Mouse (Mus musculus): ENCODE data around the gene Pold1. TPM values are rescaled to one million over a fixed set of nuclear protein-coding genes. Genes with fewer than 3 reads are reported as not detected.

The Pold1 gene
- polyA plus RNA-seq, 1 experiment from 2014 or later, result 47.8 TPM

GRCm38 (mm10) chr7:44543071-44543470 is 5.6 kb downstream of the Pold1 start:
- ATAC-seq (ENCODE audit: low read depth), result no peak
- H3K9me3 ChIP-seq (replicated peaks; ENCODE audit: control insufficient read depth, low read length), result no peaks in the 10 kb centered on the region
- H3K27ac ChIP-seq (ENCODE audit: low read length), result no peak overlapping the region
- H3K36me3 ChIP-seq (ENCODE audit: control insufficient read depth, insufficient read depth), result peaks cover 48% of the 10 kb centered on the region
- WGBS (ENCODE audit: insufficient replicate concordance), result 75% methylated on average over 12 of the region's 12 CpGs
- no peak overlapping the region for H3K4me2 ChIP-seq (ENCODE audit: low read depth, low read length)
- H3K27me3 ChIP-seq (ENCODE audit: control insufficient read depth, insufficient read depth, low read depth, low read length), result no peaks in the 10 kb centered on the region
- no peak overlapping the region for H3K9ac ChIP-seq (ENCODE audit: low read depth, low read length)
- H3K4me3 ChIP-seq (ENCODE audit: low read depth, low read length), result no peak overlapping the region
- H3K4me1 ChIP-seq (ENCODE audit: control insufficient read depth, low read depth, low read length), result peaks cover 13% of the 10 kb centered on the region

- Histone ChIP-seq H3K4me2 (ENCODE audit: low read depth, low read length) (no peak overlapping the region), H3K4me1 (ENCODE audit: control insufficient read depth, low read depth, low read length) (peaks cover 8% of the 10 kb centered on the region), H3K9me3 (replicated peaks; ENCODE audit: control insufficient read depth, low read length) (no peaks in the 10 kb centered on the region), H3K4me3 (ENCODE audit: low read depth, low read length) (no peak overlapping the region), H3K27ac (ENCODE audit: low read length) (no peak overlapping the region), H3K27me3 (ENCODE audit: control insufficient read depth, insufficient read depth, low read depth, low read length) (no peaks in the 10 kb centered on the region), H3K36me3 (ENCODE audit: control insufficient read depth, insufficient read depth) (peaks cover 53% of the 10 kb centered on the region), H3K9ac (ENCODE audit: low read depth, low read length) (no peak overlapping the region)
- no peak for ATAC-seq (ENCODE audit: low read depth)
- WGBS (ENCODE audit: insufficient replicate concordance), result 87% methylated on average over 11 of the region's 11 CpGs
These were observed 6.1 kb downstream of the Pold1 start for GRCm38 (mm10) chr7:44542555-44542954.

GRCm38 (mm10) chr7:44538756-44539624 is 9.7 kb downstream of the Pold1 start:
- Histone ChIP-seq H3K4me1 (ENCODE audit: control insufficient read depth, low read depth, low read length) (no peaks in the 10 kb centered on the region), H3K27ac (ENCODE audit: low read length) (no peak overlapping the region), H3K27me3 (ENCODE audit: control insufficient read depth, insufficient read depth, low read depth, low read length) (no peaks in the 10 kb centered on the region), H3K4me3 (ENCODE audit: low read depth, low read length) (no peak overlapping the region), H3K9ac (ENCODE audit: low read depth, low read length) (no peak overlapping the region), H3K4me2 (ENCODE audit: low read depth, low read length) (no peak overlapping the region), H3K36me3 (ENCODE audit: control insufficient read depth, insufficient read depth) (peaks cover 70% of the 10 kb centered on the region), H3K9me3 (replicated peaks; ENCODE audit: control insufficient read depth, low read length) (no peaks in the 10 kb centered on the region)
- ATAC-seq (ENCODE audit: low read depth), result no peak
- WGBS (ENCODE audit: insufficient replicate concordance), result 89% methylated on average over 41 of the region's 41 CpGs

GRCm38 (mm10) chr7:44537496-44537895 is 11.2 kb downstream of the Pold1 start:
- peaks cover 66% of the 10 kb centered on the region for H3K36me3 ChIP-seq (ENCODE audit: control insufficient read depth, insufficient read depth)
- WGBS (ENCODE audit: insufficient replicate concordance), result 88% methylated on average over 13 of the region's 13 CpGs
- no peak overlapping the region for H3K9ac ChIP-seq (ENCODE audit: low read depth, low read length)
- H3K4me1 ChIP-seq (ENCODE audit: control insufficient read depth, low read depth, low read length), result no peaks in the 10 kb centered on the region; the same call in 1 of the 2 replicates
- no peak overlapping the region for H3K27ac ChIP-seq (ENCODE audit: low read length)
- H3K4me3 ChIP-seq (ENCODE audit: low read depth, low read length), result no peak overlapping the region
- ATAC-seq (ENCODE audit: low read depth), result no peak
- no peak overlapping the region for H3K4me2 ChIP-seq (ENCODE audit: low read depth, low read length)
- H3K9me3 ChIP-seq (replicated peaks; ENCODE audit: control insufficient read depth, low read length), result no peaks in the 10 kb centered on the region
- no peaks in the 10 kb centered on the region for H3K27me3 ChIP-seq (ENCODE audit: control insufficient read depth, insufficient read depth, low read depth, low read length)

- WGBS (ENCODE audit: insufficient replicate concordance), result 80% methylated on average over 7 of the region's 7 CpGs
- Histone ChIP-seq H3K9ac (ENCODE audit: low read depth, low read length) (no peak overlapping the region), H3K27ac (ENCODE audit: low read length) (no peak overlapping the region), H3K9me3 (replicated peaks; ENCODE audit: control insufficient read depth, low read length) (no peaks in the 10 kb centered on the region), H3K4me1 (ENCODE audit: control insufficient read depth, low read depth, low read length) (no peaks in the 10 kb centered on the region; the same call in 1 of the 2 replicates), H3K4me3 (ENCODE audit: low read depth, low read length) (no peak overlapping the region), H3K4me2 (ENCODE audit: low read depth, low read length) (no peak overlapping the region), H3K36me3 (ENCODE audit: control insufficient read depth, insufficient read depth) (peaks cover 61% of the 10 kb centered on the region), H3K27me3 (ENCODE audit: control insufficient read depth, insufficient read depth, low read depth, low read length) (no peaks in the 10 kb centered on the region)
- ATAC-seq (ENCODE audit: low read depth), result no peak
These were observed 11.6 kb downstream of the Pold1 start for GRCm38 (mm10) chr7:44537009-44537408.

GRCm38 (mm10) chr7:44536590-44536968 is 12.1 kb downstream of the Pold1 start:
- Histone ChIP-seq H3K9me3 (replicated peaks; ENCODE audit: control insufficient read depth, low read length) (no peaks in the 10 kb centered on the region), H3K4me2 (ENCODE audit: low read depth, low read length) (no peak overlapping the region), H3K27ac (ENCODE audit: low read length) (no peak overlapping the region), H3K36me3 (ENCODE audit: control insufficient read depth, insufficient read depth) (peaks cover 57% of the 10 kb centered on the region), H3K4me1 (ENCODE audit: control insufficient read depth, low read depth, low read length) (no peaks in the 10 kb centered on the region; the same call in 1 of the 2 replicates), H3K27me3 (ENCODE audit: control insufficient read depth, insufficient read depth, low read depth, low read length) (no peaks in the 10 kb centered on the region), H3K4me3 (ENCODE audit: low read depth, low read length) (no peak overlapping the region), H3K9ac (ENCODE audit: low read depth, low read length) (no peak overlapping the region)
- no peak for ATAC-seq (ENCODE audit: low read depth)
- 79% methylated on average over 6 of the region's 6 CpGs for WGBS (ENCODE audit: insufficient replicate concordance)

GRCm38 (mm10) chr7:44535657-44536589 is 12.7 kb downstream of the Pold1 start:
- Histone ChIP-seq H3K9me3 (replicated peaks; ENCODE audit: control insufficient read depth, low read length) (no peaks in the 10 kb centered on the region), H3K4me3 (ENCODE audit: low read depth, low read length) (no peak overlapping the region), H3K36me3 (ENCODE audit: control insufficient read depth, insufficient read depth) (peaks cover 50% of the 10 kb centered on the region), H3K4me1 (ENCODE audit: control insufficient read depth, low read depth, low read length) (no peaks in the 10 kb centered on the region; the same call in 1 of the 2 replicates), H3K9ac (ENCODE audit: low read depth, low read length) (no peak overlapping the region), H3K4me2 (ENCODE audit: low read depth, low read length) (no peak overlapping the region), H3K27me3 (ENCODE audit: control insufficient read depth, insufficient read depth, low read depth, low read length) (no peaks in the 10 kb centered on the region), H3K27ac (ENCODE audit: low read length) (no peak overlapping the region)
- 89% methylated on average over 27 of the region's 27 CpGs for WGBS (ENCODE audit: insufficient replicate concordance)
- ATAC-seq (ENCODE audit: low read depth), result no peak

- Histone ChIP-seq H3K27me3 (ENCODE audit: control insufficient read depth, insufficient read depth, low read depth, low read length) (no peaks in the 10 kb centered on the region), H3K9me3 (replicated peaks; ENCODE audit: control insufficient read depth, low read length) (no peaks in the 10 kb centered on the region), H3K4me3 (ENCODE audit: low read depth, low read length) (no peak overlapping the region), H3K27ac (ENCODE audit: low read length) (no peak overlapping the region), H3K36me3 (ENCODE audit: control insufficient read depth, insufficient read depth) (peaks cover 39% of the 10 kb centered on the region), H3K9ac (ENCODE audit: low read depth, low read length) (no peak overlapping the region), H3K4me2 (ENCODE audit: low read depth, low read length) (no peak overlapping the region), H3K4me1 (ENCODE audit: control insufficient read depth, low read depth, low read length) (no peaks in the 10 kb centered on the region; the same call in 1 of the 2 replicates)
- WGBS (ENCODE audit: insufficient replicate concordance), result 85% methylated on average over 19 of the region's 19 CpGs
- no peak for ATAC-seq (ENCODE audit: low read depth)
These were observed 13.8 kb downstream of the Pold1 start for GRCm38 (mm10) chr7:44534656-44535441.
